In the genomic region with DNA sequence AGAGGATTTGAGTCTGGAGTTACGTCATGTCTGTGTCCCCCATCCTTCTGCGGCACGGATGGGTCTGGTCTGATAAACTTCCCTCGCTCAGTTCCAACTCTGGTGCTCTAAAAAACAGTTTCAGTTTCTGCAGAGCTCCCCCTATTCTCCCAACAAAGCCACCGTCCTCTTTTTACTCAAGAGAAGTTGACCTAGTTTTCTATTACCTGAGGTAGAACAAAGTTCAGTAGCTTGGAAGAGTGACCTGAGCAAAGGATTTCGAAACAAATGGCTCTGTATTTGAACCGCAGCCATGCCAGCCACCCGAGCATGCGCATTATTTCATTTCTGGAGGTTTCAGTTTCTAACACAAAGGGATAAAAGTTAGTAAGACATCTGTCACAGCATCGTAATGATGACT, we compare ENCODE assay signal across 25 mouse cellular contexts. TPM values are rescaled to one million over a fixed set of nuclear protein-coding genes. Genes with fewer than 3 reads are reported as not detected.
DNase-seq lines count a peak whose midpoint lies in the region; ATAC-seq and TF ChIP-seq lines count a peak whose summit lies in the region.
"Had no signal": no experiment of that assay in that cellular context is flagged by ENCODE, and none has a peak within 500 bp of the region (broad histone marks: within the 10 kb centered on the region; RNA-seq: fewer than 3 reads in every experiment).

No protein-coding gene starts in this region.

- TF ChIP-seq POLR2A in MEL (IDR thresholded peaks at IDR 0.05; ENCODE audit: control insufficient read depth in 1 of 2, insufficient read depth in 1 of 2, low read depth in 1 of 2, low read length in 2 of 2, poor library complexity in 1 of 2): no peak

- no peak overlapping the region for H3K4me2 ChIP-seq in kidney, embryonic 15.5 days
- H3K4me2 ChIP-seq in intestine, postnatal 0 days (replicated peaks; ENCODE audit: low read depth): peak overlapping the region; percentile 48
- H3K4me2 ChIP-seq in liver, embryonic 15.5 days: peak overlapping the region; percentile 41
- H3K4me2 ChIP-seq in forebrain, embryonic 16.5 days (ENCODE audit: low read length): no peak overlapping the region
- no peak overlapping the region for H3K4me2 ChIP-seq in forebrain, embryonic 11.5 days (ENCODE audit: low read depth, low read length, severe bottlenecking)
- H3K4me2 ChIP-seq: forebrain, embryonic 12.5 days; heart, embryonic 15.5 days; limb, embryonic 13.5 days; midbrain, embryonic 12.5 days; neural tube, embryonic 13.5 days had no signal

- no peaks in the 10 kb centered on the region for H3K79me2 ChIP-seq in MEL (ENCODE audit: control insufficient read depth, insufficient read depth, low read length, poor library complexity)

- H3K4me1 ChIP-seq in kidney, embryonic 15.5 days: no peaks in the 10 kb centered on the region
- H3K4me1 ChIP-seq in MEL (ENCODE audit: control insufficient read depth in 1 of 2, insufficient read depth in 2 of 2, low read length in 2 of 2): no peaks in the 10 kb centered on the region
- no peaks in the 10 kb centered on the region for H3K4me1 ChIP-seq in intestine, postnatal 0 days (replicated peaks; ENCODE audit: control insufficient read depth, insufficient read depth, low read length)
- no peaks in the 10 kb centered on the region for H3K4me1 ChIP-seq in liver, embryonic 15.5 days (replicated peaks)
- H3K4me1 ChIP-seq in forebrain, embryonic 16.5 days (replicated peaks; ENCODE audit: control insufficient read depth, insufficient read depth, low read length): no peaks in the 10 kb centered on the region
- H3K4me1 ChIP-seq in forebrain, embryonic 11.5 days (replicated peaks; ENCODE audit: control insufficient read depth, insufficient read depth, low read length): no peaks in the 10 kb centered on the region
- H3K4me1 ChIP-seq: forebrain, embryonic 12.5 days; heart, embryonic 15.5 days; limb, embryonic 13.5 days; midbrain, embryonic 12.5 days; neural tube, embryonic 13.5 days had no signal

- no peak for TF ChIP-seq RAD21 in MEL (IDR thresholded peaks at IDR 0.05; ENCODE audit: low read depth, low read length)

- H3K36me3 ChIP-seq in kidney, embryonic 15.5 days: no peaks in the 10 kb centered on the region
- no peaks in the 10 kb centered on the region for H3K36me3 ChIP-seq in MEL (ENCODE audit: control insufficient read depth in 1 of 2, insufficient read depth in 2 of 2, low read length in 2 of 2)
- H3K36me3 ChIP-seq in intestine, postnatal 0 days (ENCODE audit: control insufficient read depth, insufficient read depth): no peaks in the 10 kb centered on the region
- no peaks in the 10 kb centered on the region for H3K36me3 ChIP-seq in liver, embryonic 15.5 days (replicated peaks)
- H3K36me3 ChIP-seq in forebrain, embryonic 16.5 days (ENCODE audit: control insufficient read depth, insufficient read depth): no peaks in the 10 kb centered on the region
- H3K36me3 ChIP-seq in forebrain, embryonic 11.5 days (ENCODE audit: control insufficient read depth, insufficient read depth, low read length): no peaks in the 10 kb centered on the region
- H3K36me3 ChIP-seq: forebrain, embryonic 12.5 days; heart, embryonic 15.5 days; limb, embryonic 13.5 days; midbrain, embryonic 12.5 days; neural tube, embryonic 13.5 days had no signal

- H3K9ac ChIP-seq in kidney, embryonic 15.5 days: no peak overlapping the region
- H3K9ac ChIP-seq in MEL (ENCODE audit: control insufficient read depth, low read depth, low read length, poor library complexity, severe bottlenecking): peak overlapping the region; percentile 38
- no peak overlapping the region for H3K9ac ChIP-seq in intestine, postnatal 0 days (ENCODE audit: low read depth, low read length)
- no peak overlapping the region for H3K9ac ChIP-seq in liver, embryonic 15.5 days
- H3K9ac ChIP-seq in forebrain, embryonic 16.5 days (replicated peaks; ENCODE audit: low read depth, low read length): no peak overlapping the region
- no peak overlapping the region for H3K9ac ChIP-seq in forebrain, embryonic 11.5 days (ENCODE audit: low read length)
- H3K9ac ChIP-seq: forebrain, embryonic 12.5 days; heart, embryonic 15.5 days; limb, embryonic 13.5 days; midbrain, embryonic 12.5 days; neural tube, embryonic 13.5 days had no signal

- no peaks in the 10 kb centered on the region for H3K27me3 ChIP-seq in kidney, embryonic 15.5 days
- no peaks in the 10 kb centered on the region for H3K27me3 ChIP-seq in MEL (ENCODE audit: control insufficient read depth in 1 of 2, insufficient read depth in 2 of 2, low read length in 2 of 2)
- H3K27me3 ChIP-seq in intestine, postnatal 0 days (replicated peaks; ENCODE audit: control insufficient read depth, insufficient read depth, low read length): no peaks in the 10 kb centered on the region
- no peaks in the 10 kb centered on the region for H3K27me3 ChIP-seq in liver, embryonic 15.5 days
- no peaks in the 10 kb centered on the region for H3K27me3 ChIP-seq in forebrain, embryonic 16.5 days (replicated peaks; ENCODE audit: control insufficient read depth, insufficient read depth, low read length)
- no peaks in the 10 kb centered on the region; the same call in 1 of the 2 replicates for H3K27me3 ChIP-seq in forebrain, embryonic 11.5 days (ENCODE audit: control insufficient read depth, insufficient read depth, low read length)
- H3K27me3 ChIP-seq: heart, embryonic 15.5 days; limb, embryonic 13.5 days; midbrain, embryonic 12.5 days; neural tube, embryonic 13.5 days had no signal

- TF ChIP-seq EP300 in MEL (IDR thresholded peaks at IDR 0.05; ENCODE audit: low read depth in 1 of 2, low read length in 2 of 2): no peak

- peak; percentile 38 to 47 for DNase-seq in kidney, adult 8-10 months
- DNase-seq in MEL (ENCODE audit: low read depth, low spot score): peak; percentile 47
- no peak for DNase-seq in T-cell, adult 2 months (ENCODE audit: low spot score)
- no peak for DNase-seq in forebrain, embryonic 11.5 days (ENCODE audit: low spot score)
- DNase-seq: adrenal gland, postnatal 14 days; cerebellum, adult 18-20 months; cerebellum, postnatal 36 days; gastrocnemius, postnatal 25 days; heart, postnatal 4 days; layer of hippocampus, adult 9-11 months; right cerebral cortex, adult 18-20 months; thymus, postnatal 36 days had no signal

- H3K9me3 ChIP-seq in kidney, embryonic 15.5 days (replicated peaks): peaks cover 5% of the 10 kb centered on the region; the same call in 1 of the 2 replicates
- H3K9me3 ChIP-seq in MEL (replicated peaks; ENCODE audit: insufficient read depth, low read length): no peaks in the 10 kb centered on the region
- no peaks in the 10 kb centered on the region for H3K9me3 ChIP-seq in intestine, postnatal 0 days (ENCODE audit: control insufficient read depth)
- no peaks in the 10 kb centered on the region for H3K9me3 ChIP-seq in liver, embryonic 15.5 days (replicated peaks)
- 0 out of 2 replicates have a peak, but pooled peaks cover 2% of the 10 kb centered on the region for H3K9me3 ChIP-seq in forebrain, embryonic 16.5 days (ENCODE audit: control insufficient read depth, low read length)
- no peaks in the 10 kb centered on the region for H3K9me3 ChIP-seq in forebrain, embryonic 11.5 days (ENCODE audit: control insufficient read depth, low read length)
- H3K9me3 ChIP-seq: forebrain, embryonic 12.5 days; heart, embryonic 15.5 days; limb, embryonic 13.5 days; midbrain, embryonic 12.5 days; neural tube, embryonic 13.5 days had no signal

- 84% methylated on average over 10 of the region's 10 CpGs for WGBS in kidney, embryonic 15.5 days
- 34% methylated on average over 10 of the region's 10 CpGs for WGBS in intestine, postnatal 0 days
- WGBS in liver, embryonic 15.5 days (ENCODE audit: insufficient replicate concordance): 66% methylated on average over 10 of the region's 10 CpGs
- 79% methylated on average over 10 of the region's 10 CpGs for WGBS in forebrain, embryonic 16.5 days
- WGBS in forebrain, embryonic 11.5 days: 88% methylated on average over 10 of the region's 10 CpGs

- TF ChIP-seq CTCF in MEL (IDR thresholded peaks at IDR 0.05 in 2 of 3, conservative IDR thresholded peaks at IDR 0.05 in 1 of 3; ENCODE audit: control insufficient read depth in 1 of 3, insufficient read depth in 1 of 3, low read depth in 2 of 3, low read length in 3 of 3, poor library complexity in 1 of 3, severe bottlenecking in 1 of 3): no peak
- TF ChIP-seq CTCF in intestine, postnatal 0 days (IDR thresholded peaks at IDR 0.05; ENCODE audit: low read depth): no peak

- H3K4me3 ChIP-seq in kidney, embryonic 15.5 days (replicated peaks): no peak overlapping the region
- H3K4me3 ChIP-seq in MEL (ENCODE audit: control insufficient read depth in 1 of 2, insufficient read depth in 1 of 2, low read depth in 2 of 2, low read length in 2 of 2): peak overlapping the region; percentile 52 to 68
- H3K4me3 ChIP-seq in intestine, postnatal 0 days (ENCODE audit: low read depth, low read length): peak overlapping the region; percentile 16
- H3K4me3 ChIP-seq in liver, embryonic 15.5 days (replicated peaks): no peak overlapping the region
- no peak overlapping the region for H3K4me3 ChIP-seq in forebrain, embryonic 16.5 days (replicated peaks; ENCODE audit: low read length)
- no peak overlapping the region for H3K4me3 ChIP-seq in forebrain, embryonic 11.5 days (ENCODE audit: low read depth, low read length)
- H3K4me3 ChIP-seq: forebrain, embryonic 12.5 days; heart, embryonic 15.5 days; limb, embryonic 13.5 days; midbrain, embryonic 12.5 days; neural tube, embryonic 13.5 days had no signal

- ATAC-seq in kidney, embryonic 15.5 days (replicated peaks; ENCODE audit: low FRiP score): no peak
- peak; percentile 88 for ATAC-seq in intestine, postnatal 0 days
- ATAC-seq in liver, embryonic 15.5 days (ENCODE audit: insufficient read depth): peak; percentile 54; the same call in 1 of the 2 replicates
- ATAC-seq in forebrain, embryonic 16.5 days: no peak
- no peak for ATAC-seq in forebrain, embryonic 11.5 days (replicated peaks; ENCODE audit: low FRiP score)
- ATAC-seq: activated CD4-positive, CD25-positive, alpha-beta regulatory T cell, adult 4 months; hindbrain, embryonic 16.5 days; lung, postnatal 0 days; Patski had no signal

- H3K27ac ChIP-seq in kidney, embryonic 15.5 days: no peak overlapping the region
- 0 out of 2 replicates have a peak overlapping the region, but pooled peaks have one; percentile 8 for H3K27ac ChIP-seq in MEL (ENCODE audit: control insufficient read depth, low read depth, low read length)
- H3K27ac ChIP-seq in intestine, postnatal 0 days (ENCODE audit: low read depth, low read length): peak overlapping the region; percentile 77
- peak overlapping the region; percentile 51 for H3K27ac ChIP-seq in liver, embryonic 15.5 days (replicated peaks)
- no peak overlapping the region for H3K27ac ChIP-seq in forebrain, embryonic 16.5 days (ENCODE audit: low read length)
- no peak overlapping the region for H3K27ac ChIP-seq in forebrain, embryonic 11.5 days (ENCODE audit: low read depth, low read length)
- H3K27ac ChIP-seq: forebrain, embryonic 12.5 days; heart, embryonic 15.5 days; limb, embryonic 13.5 days; midbrain, embryonic 12.5 days; neural tube, embryonic 13.5 days had no signal

RNA-seq across cellular contexts. Expression of a gene that starts 49.2 kb away (rescaled TPM):
- polyA plus RNA-seq in kidney, embryonic 15.5 days (2015; fragmentation: Nextera tagmentation; extraction: Ambion mirVana): 24.8 and 25.5 TPM in 2 replicates
- total RNA-seq in MEL (2012; rRNA removed): 12.0 and 12.3 TPM in 2 replicates
- 10 to 100 TPM in 1 of 2 experiments, not detected in 1; 24.4 TPM for polyA plus RNA-seq in MEL (2012; ENCODE audit: insufficient read depth in 1 of 2, insufficient read length in 2 of 2, low read depth in 1 of 2, low replicate concordance in 2 of 2, missing spikeins in 1 of 2)
- 6.8 and 7.0 TPM in 2 replicates for polyA plus RNA-seq in intestine, postnatal 0 days (2015; fragmentation: Nextera tagmentation; extraction: Ambion mirVana)
- 8.9 and 9.2 TPM in 2 replicates for polyA plus RNA-seq in liver, embryonic 15.5 days (2015; fragmentation: Nextera tagmentation; extraction: Ambion mirVana)
- polyA plus RNA-seq in forebrain, embryonic 16.5 days (2015; fragmentation: Nextera tagmentation; extraction: Ambion mirVana): 20.3 and 21.8 TPM in 2 replicates
- 27.6 and 28.8 TPM in 2 replicates for polyA plus RNA-seq in forebrain, embryonic 11.5 days (2014; fragmentation: Nextera tagmentation; extraction: Ambion mirVana)

Comparison
In these comparisons a context has a peak if more than half of its experiments do, and no peak if none do; other contexts are left out.
1. DNase-seq: peak in kidney, adult 8-10 months (2 of 2) and MEL (single experiment); none in T-cell, adult 2 months (single experiment) and forebrain, embryonic 11.5 days (single experiment).
2. ATAC-seq: peak in intestine, postnatal 0 days (single experiment) and liver, embryonic 15.5 days (single experiment); none in kidney, embryonic 15.5 days (single experiment), forebrain, embryonic 16.5 days (single experiment) and forebrain, embryonic 11.5 days (single experiment).
3. H3K27ac ChIP-seq: peak in MEL (single experiment), intestine, postnatal 0 days (single experiment) and liver, embryonic 15.5 days (single experiment); none in kidney, embryonic 15.5 days (single experiment), forebrain, embryonic 16.5 days (single experiment) and forebrain, embryonic 11.5 days (single experiment).
4. H3K4me2 ChIP-seq: peak in intestine, postnatal 0 days (single experiment) and liver, embryonic 15.5 days (single experiment); none in kidney, embryonic 15.5 days (single experiment), forebrain, embryonic 16.5 days (single experiment) and forebrain, embryonic 11.5 days (single experiment).
5. H3K4me3 ChIP-seq: peak in MEL (2 of 2) and intestine, postnatal 0 days (single experiment); none in kidney, embryonic 15.5 days (single experiment), liver, embryonic 15.5 days (single experiment), forebrain, embryonic 16.5 days (single experiment) and forebrain, embryonic 11.5 days (single experiment).